Mouse (Mus musculus) embryonic facial prominence, embryonic 14.5 days (tissue): ENCODE results near the gene 1700069L16Rik. TPM values are rescaled to one million over a fixed set of nuclear protein-coding genes. Genes with fewer than 3 reads are reported as not detected.
A peak's percentile ranks its signal among the peaks of the same experiment; 100 is the strongest.

Source experiments
- ATAC-seq: fragments of 200-750 bp; cut with Nextera tagmentation; 2 replicates; pipeline ENCODE4 v1.8.0; 2017; ENCODE audit warnings: low read depth, moderate number of reproducible peaks, moderate TSS enrichment
- DNase-seq: peaks from one replicate; pipeline ENCODE4 v3.0.0-alpha.2; 2015; ENCODE audit warnings: low spot score
- H3K27ac ChIP-seq: fragments of 300-500 bp; sonication (generic); replicated peaks from 2 replicates; pipeline ENCODE4 v1.5.1; 2014; ENCODE audit warnings: low read depth, mild to moderate bottlenecking, low read length, moderate library complexity
- H3K27me3 ChIP-seq: fragments of 300-500 bp; sonication (generic); replicated peaks from 2 replicates; pipeline ENCODE4 v1.6.1; 2014; ENCODE audit warnings: low read length; ENCODE audit not compliant: control insufficient read depth, insufficient read depth
- H3K36me3 ChIP-seq: fragments of 300-500 bp; sonication (generic); 2 replicates; pipeline ENCODE4 v1.6.1; 2014; ENCODE audit warnings: low read length, mixed read lengths; ENCODE audit not compliant: control insufficient read depth, insufficient read depth
- H3K4me1 ChIP-seq: fragments of 300-500 bp; sonication (generic); 2 replicates; pipeline ENCODE4 v1.6.1; 2014; ENCODE audit warnings: antibody characterized with exemption, low read length; ENCODE audit not compliant: control insufficient read depth, insufficient read depth
- H3K4me2 ChIP-seq: fragments of 300-500 bp; sonication (generic); 2 replicates; pipeline ENCODE4 v1.6.1; 2014; ENCODE audit warnings: low read depth, mild to moderate bottlenecking, low read length, moderate library complexity, mixed read lengths
- H3K4me3 ChIP-seq: fragments of 300-500 bp; sonication (generic); 2 replicates; pipeline ENCODE4 v1.5.1; 2014; ENCODE audit warnings: low read depth, mild to moderate bottlenecking, low read length
- H3K9ac ChIP-seq: fragments of 300-500 bp; sonication (generic); 2 replicates; pipeline ENCODE4 v1.6.1; 2014; ENCODE audit warnings: low read depth, mild to moderate bottlenecking, low read length, moderate library complexity, mixed read lengths
- H3K9me3 ChIP-seq: fragments of 300-500 bp; sonication (generic); 2 replicates; pipeline ENCODE4 v1.6.1; 2016; ENCODE audit warnings: low read length; ENCODE audit not compliant: control insufficient read depth
- WGBS: fragments of 180-500 bp; shearing (Covaris S2); extraction: QIAGEN DNeasy Blood & Tissue Kit; methylation state at CpG from one replicate; pipeline ENCODE4 v1.1.7; 2014; 5-methylcytosine and 5-hydroxymethylcytosine counted together
- polyA plus RNA-seq: library from polyadenylated mRNA; unstranded; fragments of >200 nt; fragmentation: Nextera tagmentation; extraction: Ambion mirVana; gene quantifications from 2 replicates; pipeline ENCODE4 v1.2.1, GENCODE M21; 2014

1700069L16Rik gene
- polyA plus RNA-seq, 1 experiment from 2014 or later: not detected

DNA sequence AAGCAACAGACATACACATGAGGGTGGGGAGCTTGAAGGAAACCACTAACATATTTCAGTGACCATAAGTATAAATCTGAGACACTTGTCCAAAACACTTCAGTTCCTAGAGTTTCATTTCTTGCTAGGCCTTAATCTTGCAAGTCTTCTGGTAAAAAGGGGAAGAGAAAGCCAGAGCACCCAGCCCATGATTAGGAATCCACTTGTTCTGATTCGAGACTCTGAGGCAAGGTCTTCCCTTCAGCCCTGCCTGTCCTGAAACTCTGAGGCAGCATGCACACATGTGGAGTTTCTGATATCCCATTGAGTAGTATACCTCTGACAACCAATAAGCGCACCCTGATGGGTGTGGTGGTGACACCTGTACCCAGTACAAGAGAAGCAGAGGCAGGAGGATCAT lies 37.0 kb upstream of the 1700069L16Rik start:
- H3K27ac ChIP-seq: no peak overlapping the region
- no peaks in the 10 kb centered on the region for H3K27me3 ChIP-seq
- 91% methylated on average over 2 of the region's 2 CpGs for WGBS
- peaks cover 79% of the 10 kb centered on the region for H3K36me3 ChIP-seq
- ATAC-seq (no peak), DNase-seq (no peak)
- H3K4me2 ChIP-seq: no peak overlapping the region
- no peaks in the 10 kb centered on the region for H3K4me1 ChIP-seq
- H3K9ac ChIP-seq: no peak overlapping the region
- no peak overlapping the region for H3K4me3 ChIP-seq
- no peaks in the 10 kb centered on the region for H3K9me3 ChIP-seq

DNA sequence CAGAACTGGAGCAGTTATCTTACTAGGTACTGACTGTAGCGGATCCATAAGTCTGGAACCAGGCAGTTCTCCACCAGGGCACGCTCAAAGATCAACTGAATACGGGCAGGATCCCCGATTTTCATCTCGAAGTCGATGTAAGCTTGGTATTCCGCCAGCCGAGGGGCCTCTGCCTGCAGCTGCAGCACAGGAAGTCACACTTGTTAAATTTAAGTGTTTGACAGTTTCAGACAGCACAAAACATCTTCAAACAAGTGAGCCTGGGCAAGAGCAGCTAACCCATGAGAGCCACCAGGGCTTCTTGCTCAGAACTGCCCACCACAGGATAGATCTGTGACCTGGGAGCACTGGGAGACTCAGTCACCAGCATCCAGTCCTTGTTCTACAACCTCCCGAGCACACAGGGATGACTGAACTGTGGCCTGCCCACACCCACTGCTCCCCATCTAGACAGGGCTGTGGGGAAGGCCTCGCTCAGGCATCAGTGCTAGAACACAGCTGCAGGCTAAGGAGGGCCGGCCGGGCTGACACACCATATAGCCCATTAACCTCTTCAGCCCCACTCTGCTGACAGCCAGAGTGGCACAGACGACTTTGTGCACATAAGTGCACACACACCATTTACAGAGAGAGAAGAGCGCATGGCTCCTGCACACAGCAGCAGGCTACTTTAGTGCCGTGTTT lies 30.9 kb upstream of the 1700069L16Rik start:
- Histone ChIP-seq H3K4me3 (no peak overlapping the region), H3K4me2 (no peak overlapping the region), H3K9me3 (no peaks in the 10 kb centered on the region), H3K27me3 (no peaks in the 10 kb centered on the region), H3K4me1 (no peaks in the 10 kb centered on the region), H3K36me3 (peaks cover 99% of the 10 kb centered on the region), H3K9ac (no peak overlapping the region), H3K27ac (no peak overlapping the region)
- no peak for DNase-seq
- no peak for ATAC-seq
- 83% methylated on average over 15 of the region's 15 CpGs for whole genome bisulfite sequencing

DNA sequence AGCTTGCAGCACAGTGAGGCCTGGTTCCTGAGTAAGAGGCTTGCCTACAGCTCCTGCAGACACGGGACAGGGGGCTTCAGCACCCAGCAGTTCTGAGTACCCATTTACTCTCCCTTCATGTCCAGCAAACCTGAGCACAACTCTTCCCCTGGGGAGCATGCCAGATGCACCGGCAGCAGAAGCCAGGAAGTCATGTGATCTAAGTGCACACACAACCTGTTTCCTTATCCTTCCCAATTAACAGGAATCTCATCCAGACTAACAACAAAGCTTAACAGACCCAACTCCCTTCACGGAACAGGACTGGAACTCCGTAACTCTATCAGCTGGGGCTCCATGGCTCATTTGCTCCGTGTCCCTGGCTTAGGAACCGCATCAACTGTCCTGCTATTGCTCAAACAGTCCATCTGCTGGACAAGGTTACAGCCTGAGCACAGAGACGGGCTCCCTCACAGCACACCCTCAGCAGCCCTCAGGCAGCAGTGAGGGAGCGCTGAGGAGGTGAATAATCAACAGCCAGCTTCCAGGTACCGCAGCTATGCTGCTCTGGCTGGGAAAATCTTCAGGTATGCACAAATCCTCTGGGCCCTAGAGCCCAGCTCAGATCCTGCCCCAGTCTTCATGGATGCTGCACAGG lies 27.1 kb upstream of the 1700069L16Rik start:
- H3K4me1 ChIP-seq: no peaks in the 10 kb centered on the region
- no peak overlapping the region for H3K27ac ChIP-seq
- H3K9me3 ChIP-seq: no peaks in the 10 kb centered on the region
- no peak for DNase-seq
- no peak overlapping the region for H3K4me3 ChIP-seq
- no peak for ATAC-seq
- peaks cover 100% of the 10 kb centered on the region for H3K36me3 ChIP-seq
- 88% methylated on average over 9 of the region's 9 CpGs for WGBS
- no peak overlapping the region for H3K4me2 ChIP-seq
- no peak overlapping the region for H3K9ac ChIP-seq
- no peaks in the 10 kb centered on the region for H3K27me3 ChIP-seq

DNA sequence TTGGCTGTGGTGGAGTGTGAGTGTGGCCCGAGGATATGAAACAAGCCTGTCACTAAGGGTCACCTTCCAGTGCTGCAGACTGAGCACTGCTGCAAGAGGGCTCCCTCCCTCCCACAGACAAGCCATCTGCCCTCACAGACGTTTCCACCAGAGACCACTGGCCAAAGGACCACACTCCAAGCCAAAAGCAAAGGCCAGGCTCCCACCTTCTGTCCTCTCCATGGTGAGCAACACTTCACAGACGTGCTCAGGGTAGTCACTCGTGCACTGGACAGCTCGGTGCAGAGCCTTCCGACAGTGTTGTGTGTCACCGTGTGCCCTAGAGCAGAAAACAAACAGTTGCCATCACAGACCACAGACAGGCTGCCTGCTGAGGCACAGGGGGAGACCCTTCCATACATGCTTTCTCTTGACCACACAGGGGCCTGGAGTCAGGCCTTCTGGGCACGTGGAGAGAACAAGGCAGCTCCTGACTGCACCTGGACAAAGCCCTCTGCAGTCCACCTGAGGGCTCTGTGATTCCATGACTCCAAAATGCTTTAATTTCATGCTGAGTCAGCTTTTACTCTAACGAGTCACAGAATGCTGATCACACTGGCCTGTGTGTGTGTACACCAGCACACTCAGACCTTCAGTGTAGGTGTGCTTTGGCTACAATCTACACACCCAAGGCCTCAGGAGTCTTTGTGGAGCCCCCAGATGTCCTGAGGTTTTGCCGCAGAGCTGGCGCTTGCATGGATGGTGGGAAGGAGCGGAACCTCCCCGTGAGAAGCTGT lies 24.2 kb upstream of the 1700069L16Rik start:
- no peak overlapping the region for H3K4me3 ChIP-seq
- no peak overlapping the region for H3K9ac ChIP-seq
- no peaks in the 10 kb centered on the region for H3K9me3 ChIP-seq
- 97% methylated on average over 13 of the region's 13 CpGs for WGBS
- no peaks in the 10 kb centered on the region for H3K4me1 ChIP-seq
- DNase-seq (no peak), ATAC-seq (no peak)
- no peak overlapping the region for H3K4me2 ChIP-seq
- no peak overlapping the region for H3K27ac ChIP-seq
- no peaks in the 10 kb centered on the region for H3K27me3 ChIP-seq
- H3K36me3 ChIP-seq: peaks cover 100% of the 10 kb centered on the region

DNA sequence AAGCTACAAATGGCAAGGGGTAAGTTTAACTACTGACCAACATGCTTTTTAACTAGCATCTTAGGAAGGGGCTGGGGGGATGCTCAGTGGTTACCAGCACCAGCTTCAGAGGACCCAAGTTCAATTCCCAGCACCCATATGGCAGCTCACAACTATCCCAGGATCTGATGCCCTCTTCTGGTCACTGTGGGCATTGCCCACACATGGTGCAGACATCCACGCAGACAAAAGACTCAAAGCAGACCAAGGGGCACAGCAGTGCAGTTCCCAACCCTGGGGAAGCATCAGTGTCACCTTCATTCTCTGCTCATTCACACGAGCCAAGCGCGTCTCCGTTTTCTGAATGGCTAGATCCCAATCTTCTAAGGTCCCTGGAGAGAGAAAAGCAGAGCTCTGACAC lies 23.1 kb upstream of the 1700069L16Rik start:
- H3K9ac ChIP-seq: no peak overlapping the region
- no peak for DNase-seq
- ATAC-seq: no peak
- peaks cover 100% of the 10 kb centered on the region for H3K36me3 ChIP-seq
- H3K4me3 ChIP-seq: no peak overlapping the region
- no peak overlapping the region for H3K27ac ChIP-seq
- H3K4me2 ChIP-seq: no peak overlapping the region
- WGBS: 96% methylated on average over 5 of the region's 5 CpGs
- no peaks in the 10 kb centered on the region for H3K9me3 ChIP-seq
- H3K4me1 ChIP-seq: no peaks in the 10 kb centered on the region
- no peaks in the 10 kb centered on the region for H3K27me3 ChIP-seq

DNA sequence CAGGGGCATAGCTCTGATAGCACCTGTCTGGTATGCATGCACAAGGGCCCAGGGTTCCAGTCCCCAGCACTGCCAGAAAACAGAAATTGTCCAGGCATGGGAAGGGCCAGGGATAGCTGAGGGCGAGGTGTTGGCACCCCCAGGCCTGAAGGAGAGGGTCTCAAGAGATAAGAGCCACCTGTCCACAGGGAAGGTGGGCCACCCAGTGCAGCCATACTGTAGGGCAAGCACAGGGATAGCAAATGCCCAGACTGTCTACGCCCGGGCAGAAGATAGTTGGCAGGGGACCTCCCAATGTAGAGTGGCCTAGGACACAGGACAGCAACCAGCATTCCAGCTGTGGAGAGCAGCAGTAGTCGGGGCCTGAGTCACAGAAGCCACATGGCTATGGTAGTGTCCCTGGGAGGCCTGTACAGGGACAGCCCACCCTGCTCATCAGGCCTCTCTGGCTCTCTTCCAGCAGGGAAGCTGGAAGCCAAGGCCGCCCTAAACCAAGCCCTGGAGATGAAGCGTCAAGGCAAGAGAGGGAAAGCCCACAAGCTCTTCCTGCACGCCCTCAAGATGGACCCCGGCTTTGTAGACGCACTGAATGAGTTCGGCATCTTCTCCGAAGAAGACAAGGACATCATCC lies 13.2 kb upstream of the 1700069L16Rik start:
- Histone ChIP-seq H3K27me3 (no peaks in the 10 kb centered on the region), H3K27ac (no peak overlapping the region), H3K36me3 (peaks cover 50% of the 10 kb centered on the region), H3K9me3 (no peaks in the 10 kb centered on the region), H3K9ac (no peak overlapping the region), H3K4me3 (no peak overlapping the region), H3K4me2 (no peak overlapping the region), H3K4me1 (peaks cover 7% of the 10 kb centered on the region; the same call in 1 of the 2 replicates)
- ATAC-seq (no peak), DNase-seq (no peak)
- 91% methylated on average over 11 of the region's 11 CpGs for whole genome bisulfite sequencing

DNA sequence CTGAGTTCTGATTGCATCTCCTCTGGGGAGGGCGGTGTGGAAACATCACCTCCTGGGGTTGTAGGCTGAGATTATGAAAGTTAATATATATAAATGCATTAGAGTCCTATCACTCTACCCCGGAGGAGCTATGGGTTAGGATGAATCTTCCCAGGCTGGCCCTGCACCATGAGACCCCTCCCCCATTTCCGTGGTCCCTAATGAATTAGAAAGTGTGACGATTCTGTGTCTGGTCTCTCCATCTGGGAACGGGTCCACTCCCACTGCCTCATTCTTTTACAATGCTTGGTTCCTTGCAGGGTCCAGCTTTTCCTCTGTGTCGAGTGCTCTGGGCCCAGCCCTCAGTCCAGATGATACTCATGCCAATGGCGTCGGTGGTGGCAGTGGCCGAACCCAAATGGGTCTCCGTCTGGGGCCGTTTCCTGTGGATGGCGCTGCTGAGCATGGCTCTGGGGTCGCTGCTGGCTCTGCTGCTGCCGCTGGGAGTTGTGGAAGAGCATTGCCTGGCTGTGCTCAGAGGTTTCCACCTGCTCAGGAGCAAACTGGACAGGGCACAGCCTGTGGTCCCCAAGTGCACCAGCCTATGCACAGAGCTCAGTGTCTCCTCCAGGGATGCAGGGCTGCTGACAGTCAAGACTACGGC lies 12.1 kb upstream of the 1700069L16Rik start:
- no peaks in the 10 kb centered on the region for H3K9me3 ChIP-seq
- H3K9ac ChIP-seq: peak overlapping the region; percentile 81
- 26% methylated on average over 14 of the region's 15 CpGs for WGBS
- peak overlapping the region; percentile 96; the same call in 1 of the 2 replicates for H3K27ac ChIP-seq
- ATAC-seq (no peak), DNase-seq (no peak)
- H3K36me3 ChIP-seq: peaks cover 40% of the 10 kb centered on the region
- H3K27me3 ChIP-seq: no peaks in the 10 kb centered on the region
- peaks cover 7% of the 10 kb centered on the region; the same call in 1 of the 2 replicates for H3K4me1 ChIP-seq
- H3K4me2 ChIP-seq: peak overlapping the region; percentile 89
- H3K4me3 ChIP-seq: peak overlapping the region; percentile 68

DNA sequence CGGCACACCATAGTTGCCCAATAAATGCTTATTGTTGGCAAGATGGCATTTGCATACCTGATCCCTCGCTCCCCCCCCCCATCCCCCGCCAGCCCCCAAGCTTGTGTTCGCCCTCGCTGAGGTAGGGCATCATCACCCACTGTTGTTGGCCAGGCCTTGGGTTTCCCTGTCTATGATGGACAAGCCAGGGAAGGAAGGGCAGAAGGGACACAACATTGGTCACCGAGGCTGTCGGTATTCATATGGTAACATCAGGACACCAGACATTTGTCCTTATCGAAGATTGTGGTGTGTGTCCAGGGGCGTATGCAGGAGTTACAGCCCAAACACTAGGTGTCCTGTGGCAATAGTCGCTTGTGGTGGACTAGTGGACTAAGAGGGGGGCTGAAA lies 11.5 kb upstream of the 1700069L16Rik start:
- peak; percentile 3; the same call in 1 of the 2 replicates for ATAC-seq
- DNase-seq: no peak
- Histone ChIP-seq H3K9ac (peak overlapping the region; percentile 81), H3K27ac (peak overlapping the region; percentile 96), H3K36me3 (peaks cover 34% of the 10 kb centered on the region), H3K27me3 (no peaks in the 10 kb centered on the region), H3K4me3 (peak overlapping the region; percentile 68), H3K9me3 (no peaks in the 10 kb centered on the region), H3K4me2 (peak overlapping the region; percentile 89), H3K4me1 (peaks cover 7% of the 10 kb centered on the region; the same call in 1 of the 2 replicates)
- WGBS: 7% methylated on average over 10 of the region's 10 CpGs
